Mouse (Mus musculus): Measurements from ENCODE around the gene Ppfia3. TPM values are rescaled to one million over a fixed set of nuclear protein-coding genes. Genes with fewer than 3 reads are reported as not detected.

Gene Ppfia3
- polyA plus RNA-seq, 1 experiment from 2014 or later, result 4.1 TPM

DNA sequence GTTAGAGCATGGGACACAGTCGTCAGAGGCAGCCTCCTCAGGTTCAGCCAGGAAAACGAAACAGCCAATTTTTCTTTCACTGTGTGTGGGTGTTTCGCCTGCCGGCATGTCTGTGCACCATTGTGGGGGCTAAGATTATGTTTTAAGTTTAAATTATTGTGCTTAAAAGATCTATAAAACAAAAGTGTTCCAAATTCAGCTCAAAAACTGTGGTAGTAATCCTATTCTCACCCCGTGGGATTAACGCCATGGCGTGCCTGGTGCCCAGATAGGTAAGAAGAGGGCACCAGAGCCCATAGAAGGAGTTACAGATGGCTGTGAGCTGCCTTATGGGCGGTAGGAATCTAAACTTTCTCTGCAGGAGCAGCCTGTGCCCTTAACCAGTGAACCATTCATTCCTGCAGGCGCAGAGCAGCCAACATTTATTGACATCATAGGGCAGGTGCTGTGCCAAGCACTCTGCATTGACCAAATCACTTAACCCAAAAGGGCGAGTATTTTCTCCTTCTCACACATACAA lies 51.6 kb downstream of the Ppfia3 start:
- ChIA-PET POLR2A (interaction anchor here (0.5 to 0.7 kb wide), 2 partner anchors 14 to 18 kb away, joined by 3 read pairs; no protein-coding TSS in a partner anchor), CTCF (interaction anchor here (1.1 kb wide), 1 partner anchor 26 kb away, joined by 3 read pairs; no protein-coding TSS in a partner anchor)
- in situ Hi-C loops (cut with MboI; ENCODE audit: low pct_unique_long_range_greater_than_20kb), result no loop called here
- no peaks in the 10 kb centered on the region for H3K27me3 ChIP-seq
- no peak for ATAC-seq
- no peak for TF ChIP-seq CTCF (IDR thresholded peaks at IDR 0.05)
- no peak for DNase-seq (ENCODE audit: low read depth, low spot score)

DNA sequence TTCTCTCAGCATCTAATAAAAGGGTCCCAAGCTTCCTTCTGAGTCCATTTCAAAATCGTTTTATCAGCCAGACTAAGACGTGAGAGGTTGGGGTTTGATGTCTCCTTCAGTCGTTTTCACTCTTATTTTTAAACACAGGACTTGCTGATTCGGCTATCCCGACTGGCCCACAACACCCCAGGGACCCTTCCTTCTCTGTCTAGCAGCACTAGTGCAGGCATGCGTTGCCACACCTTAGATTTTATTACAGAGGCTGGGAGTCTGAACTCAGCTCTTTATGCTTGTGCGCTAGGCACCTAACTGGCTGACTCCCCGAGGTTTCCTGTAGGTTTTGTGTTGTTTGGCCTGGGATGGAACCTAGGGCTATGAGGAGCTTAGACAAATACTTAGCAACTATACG lies 53.3 kb downstream of the Ppfia3 start:
- TF ChIP-seq CTCF (IDR thresholded peaks at IDR 0.05), result no peak
- no peaks in the 10 kb centered on the region for H3K27me3 ChIP-seq
- no peak for DNase-seq (ENCODE audit: low read depth, low spot score)
- in situ Hi-C loops (cut with MboI; ENCODE audit: low pct_unique_long_range_greater_than_20kb), result no loop called here
- ATAC-seq, result peak; percentile 48
- POLR2A ChIA-PET, result interaction anchor here (0.8 kb wide), 1 partner anchor 27 kb away, joined by 5 read pairs; no protein-coding TSS in a partner anchor
- CTCF ChIA-PET, result interaction anchor here (2.1 kb wide), 1 partner anchor 28 kb away, joined by 11 read pairs; no protein-coding TSS in a partner anchor

DNA sequence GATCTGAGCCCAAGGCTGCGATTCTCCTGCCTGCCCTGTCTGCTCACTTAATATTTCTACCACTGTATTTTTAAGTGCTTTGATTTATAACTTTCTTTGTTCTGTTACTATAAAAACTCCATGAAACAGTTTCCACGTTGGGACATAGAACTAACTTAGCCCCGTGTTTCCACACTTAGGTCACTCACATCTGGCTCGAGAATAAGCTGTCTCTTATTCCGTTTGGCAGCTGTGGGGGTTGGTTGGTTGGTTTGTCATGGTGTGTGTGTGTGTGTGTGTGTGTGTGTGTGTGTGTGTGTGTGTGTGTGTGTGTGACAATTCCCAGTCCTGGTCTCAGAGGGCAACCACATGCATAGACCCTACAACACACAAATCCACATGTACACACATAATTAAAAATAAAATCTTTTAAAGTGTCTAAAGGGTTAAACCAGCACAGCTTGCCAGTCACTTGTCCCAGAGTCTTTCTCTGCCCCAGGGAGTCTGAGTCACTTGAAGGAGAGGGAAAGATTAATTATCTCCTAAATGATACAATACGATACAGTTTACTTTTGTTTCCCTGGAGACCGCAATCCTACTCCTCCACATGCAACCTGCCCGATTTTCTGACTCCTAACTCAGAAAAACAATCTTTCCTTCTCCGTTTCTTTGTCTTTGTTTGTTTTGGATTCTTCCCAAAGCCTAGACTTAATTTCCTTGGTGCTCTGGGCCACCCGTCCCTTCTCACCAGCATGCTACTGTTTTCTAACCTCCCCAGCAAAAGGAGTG lies 53.9 kb downstream of the Ppfia3 start:
- in situ Hi-C loops (cut with MboI; ENCODE audit: low pct_unique_long_range_greater_than_20kb), result no loop called here
- ChIA-PET CTCF (interaction anchor here (1.8 to 2.1 kb wide), 2 partner anchors 28 to 36 kb away, joined by 5 to 11 read pairs; partner anchors contain the start of gene Slc6a21), POLR2A (interaction anchor here (0.5 to 0.8 kb wide), 3 partner anchors 21 to 294 kb away, joined by 3 to 5 read pairs (median 4); no protein-coding TSS in a partner anchor)
- DNase-seq (ENCODE audit: low read depth, low spot score) (peak; percentile 59), ATAC-seq (peak; percentile 66)
- TF ChIP-seq CTCF (IDR thresholded peaks at IDR 0.05), result no peak
- no peaks in the 10 kb centered on the region for H3K27me3 ChIP-seq

DNA sequence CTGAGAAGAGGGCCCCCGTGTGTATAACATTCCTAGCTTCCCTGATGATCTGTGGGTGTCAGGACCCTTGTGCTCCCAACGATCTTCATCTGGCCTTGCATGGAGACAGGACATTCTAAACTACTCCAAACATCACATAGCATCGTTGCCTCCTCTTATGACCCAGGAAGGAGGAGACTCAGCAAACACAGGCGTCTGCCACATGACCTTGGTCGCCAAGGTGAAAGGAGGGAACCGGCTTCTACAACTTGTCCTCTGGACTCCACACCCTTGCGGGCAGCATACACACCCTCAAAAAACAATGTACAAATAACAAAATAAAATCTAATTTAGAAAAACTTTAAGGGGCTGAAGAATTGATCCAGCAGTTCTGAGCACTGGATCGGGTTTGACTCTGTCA lies 54.8 kb downstream of the Ppfia3 start:
- ChIA-PET CTCF (interaction anchor here (1.8 to 2.1 kb wide), 2 partner anchors 29 to 35 kb away, joined by 5 to 11 read pairs; partner anchors contain the start of gene Slc6a21), POLR2A (interaction anchor here (0.7 kb wide), 2 partner anchors 26 to 295 kb away, joined by 3 read pairs; no protein-coding TSS in a partner anchor)
- in situ Hi-C loops (cut with MboI; ENCODE audit: low pct_unique_long_range_greater_than_20kb), result no loop called here
- no peak for ATAC-seq
- TF ChIP-seq CTCF (IDR thresholded peaks at IDR 0.05), result no peak
- no peak for DNase-seq (ENCODE audit: low read depth, low spot score)
- no peaks in the 10 kb centered on the region for H3K27me3 ChIP-seq

DNA sequence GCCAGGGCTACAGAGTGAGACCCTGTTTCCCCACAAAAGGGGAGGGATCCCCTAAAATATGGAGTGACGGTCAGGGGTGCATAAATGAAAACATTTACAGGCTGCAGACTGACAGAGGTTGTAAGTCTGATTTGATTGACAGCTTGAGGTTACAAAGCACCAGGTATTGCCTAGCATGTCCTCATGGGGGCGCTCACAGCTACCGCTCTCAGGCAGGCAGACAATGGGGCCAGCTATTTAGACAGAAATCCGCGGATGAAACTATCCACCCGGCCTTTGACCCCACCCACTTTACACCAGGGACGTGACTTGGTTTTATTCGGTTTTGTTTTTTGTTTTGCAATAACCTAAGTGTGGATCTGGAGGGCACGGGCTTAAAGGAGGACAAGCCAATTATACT lies 57.4 kb downstream of the Ppfia3 start:
- no peaks in the 10 kb centered on the region for H3K27me3 ChIP-seq
- no peak for ATAC-seq
- ChIA-PET POLR2A (no interaction called here), CTCF (interaction anchor here (0.9 to 3.5 kb wide), 7 partner anchors 9 to 86 kb away, joined by 3 to 24 read pairs (median 3); partner anchors contain the start of gene Snrnp70)
- DNase-seq (ENCODE audit: low read depth, low spot score), result no peak
- peak; percentile 82 for TF ChIP-seq CTCF (IDR thresholded peaks at IDR 0.05)
- in situ Hi-C loops (cut with MboI; ENCODE audit: low pct_unique_long_range_greater_than_20kb), result loop anchor here (5.0 to 10.0 kb wide), 2 partner anchors 33 to 95 kb away; partner anchors contain the start of gene Kcna7

DNA sequence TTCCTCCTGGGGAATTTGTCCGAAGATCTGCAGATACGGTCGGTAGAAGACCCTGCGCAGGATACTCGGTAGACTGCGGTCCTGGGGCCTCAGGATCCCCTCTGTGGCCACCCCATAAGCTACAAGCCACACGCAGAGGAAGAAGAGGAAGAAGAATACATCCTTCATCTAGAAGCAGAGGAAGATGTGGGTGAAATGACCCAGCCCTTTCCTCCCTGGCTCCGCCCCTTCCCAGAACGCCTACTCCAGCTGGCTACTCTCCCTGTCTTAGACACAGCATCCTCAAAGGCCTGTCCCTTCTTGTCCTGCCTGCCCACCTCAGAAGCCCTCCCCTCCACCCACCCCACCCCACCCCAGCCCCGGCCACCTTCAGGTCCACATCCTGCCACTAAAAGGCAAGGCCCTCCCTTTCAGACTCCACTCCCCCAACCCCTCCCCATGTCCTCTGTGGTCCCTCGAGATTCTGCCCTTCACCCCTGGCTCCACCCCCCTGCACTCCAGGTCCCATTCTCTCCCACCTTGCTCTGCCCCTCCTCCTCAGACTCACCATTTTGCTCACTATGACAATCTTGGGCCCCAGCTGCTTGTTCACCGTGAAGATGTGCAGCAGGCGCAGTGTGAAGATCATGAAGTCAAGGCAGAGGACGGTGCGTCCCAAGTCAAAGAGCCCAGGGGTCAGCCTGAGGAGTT lies 58.1 kb downstream of the Ppfia3 start:
- ATAC-seq (no peak), DNase-seq (ENCODE audit: low read depth, low spot score) (no peak)
- H3K27me3 ChIP-seq, result no peaks in the 10 kb centered on the region
- CTCF ChIA-PET, result interaction anchor here (0.9 to 3.5 kb wide), 5 partner anchors 9 to 87 kb away, joined by 3 to 24 read pairs (median 3); partner anchors contain the start of gene Snrnp70
- in situ Hi-C loops (cut with MboI; ENCODE audit: low pct_unique_long_range_greater_than_20kb), result loop anchor here (5.0 to 10.0 kb wide), 2 partner anchors 34 to 96 kb away; partner anchors contain the start of gene Kcna7
- TF ChIP-seq CTCF (IDR thresholded peaks at IDR 0.05), result no peak
- POLR2A ChIA-PET, result no interaction called here

DNA sequence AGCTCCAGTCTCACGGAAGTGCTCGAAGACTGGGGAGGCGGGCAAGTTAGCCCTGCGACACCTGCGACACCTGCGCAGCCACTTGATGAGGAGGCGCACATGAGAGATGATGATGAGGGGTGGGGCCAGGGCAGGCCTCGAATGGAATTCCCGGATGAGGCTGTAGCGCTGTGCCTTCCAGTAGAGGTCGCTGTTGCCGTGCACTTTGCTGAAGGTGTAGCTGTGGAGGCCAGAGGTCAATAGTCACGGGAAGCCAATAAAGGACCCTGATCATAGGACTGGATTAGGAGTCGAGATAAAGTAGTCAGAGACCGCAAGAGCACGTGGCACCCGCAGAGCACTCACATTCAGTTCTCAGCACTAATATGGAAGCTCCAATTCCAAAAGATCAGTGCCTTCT lies 61.5 kb downstream of the Ppfia3 start:
- no peaks in the 10 kb centered on the region for H3K27me3 ChIP-seq
- peak; percentile 77 for TF ChIP-seq CTCF (IDR thresholded peaks at IDR 0.05)
- in situ Hi-C loops (cut with MboI; ENCODE audit: low pct_unique_long_range_greater_than_20kb), result loop anchor here (5.0 to 10.0 kb wide), 2 partner anchors 37 to 100 kb away; partner anchors contain the start of gene Kcna7

DNA sequence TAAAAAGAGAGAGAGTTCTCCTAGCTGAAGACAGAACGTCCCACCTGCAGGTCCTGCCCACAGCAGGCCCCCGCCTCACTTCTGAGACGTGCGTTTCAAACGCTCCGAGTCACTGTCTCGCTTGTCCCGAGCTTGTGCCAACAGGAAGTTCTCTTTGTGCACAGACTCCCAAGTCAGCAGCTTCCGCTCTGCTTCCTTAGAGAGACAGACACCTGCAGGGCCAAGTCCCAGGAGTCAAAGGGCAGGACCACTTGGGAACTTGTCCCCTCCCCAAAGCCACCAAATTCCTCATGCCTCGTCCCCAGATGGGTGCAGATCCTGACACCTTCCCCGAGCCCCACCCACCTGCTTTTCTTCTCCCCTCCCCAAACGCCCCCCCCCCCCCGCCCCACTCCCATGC lies 62.0 kb downstream of the Ppfia3 start:
- in situ Hi-C loops (cut with MboI; ENCODE audit: low pct_unique_long_range_greater_than_20kb), result loop anchor here (5.0 to 10.0 kb wide), 2 partner anchors 37 to 100 kb away; partner anchors contain the start of gene Kcna7
- no peaks in the 10 kb centered on the region for H3K27me3 ChIP-seq
- no peak for ATAC-seq
- ChIA-PET POLR2A (no interaction called here), CTCF (interaction anchor here (0.9 to 4.2 kb wide), 5 partner anchors 9 to 36 kb away, joined by 3 to 28 read pairs (median 4); partner anchors contain the start of gene Slc6a21)
- no peak for DNase-seq (ENCODE audit: low read depth, low spot score)
- no peak for TF ChIP-seq CTCF (IDR thresholded peaks at IDR 0.05)

More for the DNA sequence above, 61.5 kb downstream of the Ppfia3 start:
- ATAC-seq, result no peak
- no peak for DNase-seq (ENCODE audit: low read depth, low spot score)
- CTCF ChIA-PET, result interaction anchor here (0.8 to 4.2 kb wide), 6 partner anchors 9 to 67 kb away, joined by 3 to 28 read pairs (median 4); partner anchors contain the start of gene Slc6a21
- POLR2A ChIA-PET, result no interaction called here

DNA sequence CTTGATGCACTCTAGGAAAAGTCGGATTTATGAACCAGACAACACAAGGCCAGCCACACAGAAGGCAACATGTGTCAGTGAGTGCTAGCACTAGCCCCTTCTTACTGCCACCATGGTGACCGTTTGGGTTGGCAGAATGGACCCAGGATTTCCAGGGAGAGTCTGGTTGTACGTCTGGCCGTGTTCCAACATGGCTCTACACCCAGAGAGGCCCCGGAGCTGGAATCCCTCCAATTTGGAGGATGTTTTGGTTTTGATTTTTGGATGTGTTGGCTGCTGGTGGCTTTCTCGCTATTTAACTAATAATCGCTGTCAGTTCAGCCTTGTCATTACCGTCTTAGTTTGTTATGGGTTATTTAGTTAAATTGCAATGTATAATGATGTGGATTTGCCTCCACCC lies 64.2 kb downstream of the Ppfia3 start:
- no peak for DNase-seq (ENCODE audit: low read depth, low spot score)
- ChIA-PET POLR2A (no interaction called here), CTCF (interaction anchor here (1.7 kb wide), 1 partner anchor 25 kb away, joined by 4 read pairs; the partner anchor contains the start of gene Slc6a21)
- in situ Hi-C loops (cut with MboI; ENCODE audit: low pct_unique_long_range_greater_than_20kb), result loop anchor here (10.0 kb wide), 1 partner anchor 102 kb away; the partner anchor contains the start of gene Kcna7
- H3K27me3 ChIP-seq, result no peaks in the 10 kb centered on the region
- TF ChIP-seq CTCF (IDR thresholded peaks at IDR 0.05), result no peak
- ATAC-seq, result no peak
